Mouse (Mus musculus) urinary bladder, adult 2 months (tissue): ENCODE data around the gene Rbms3. TPM values are rescaled to one million over a fixed set of nuclear protein-coding genes. Genes with fewer than 3 reads are reported as not detected.

Experiments
- DNase-seq: peaks from one replicate; pipeline ENCODE4 v3.0.0; 2022; ENCODE audit warnings: low spot score
- polyA plus RNA-seq: library from polyadenylated mRNA; depleted of rRNA; stranded (reverse); fragments of >200 nt; gene quantifications from 2 replicates; pipeline ENCODE4 v1.2.3, GENCODE M21; 2012

The Rbms3 gene
- polyA plus RNA-seq, 1 experiment: 20.8 TPM

DNA sequence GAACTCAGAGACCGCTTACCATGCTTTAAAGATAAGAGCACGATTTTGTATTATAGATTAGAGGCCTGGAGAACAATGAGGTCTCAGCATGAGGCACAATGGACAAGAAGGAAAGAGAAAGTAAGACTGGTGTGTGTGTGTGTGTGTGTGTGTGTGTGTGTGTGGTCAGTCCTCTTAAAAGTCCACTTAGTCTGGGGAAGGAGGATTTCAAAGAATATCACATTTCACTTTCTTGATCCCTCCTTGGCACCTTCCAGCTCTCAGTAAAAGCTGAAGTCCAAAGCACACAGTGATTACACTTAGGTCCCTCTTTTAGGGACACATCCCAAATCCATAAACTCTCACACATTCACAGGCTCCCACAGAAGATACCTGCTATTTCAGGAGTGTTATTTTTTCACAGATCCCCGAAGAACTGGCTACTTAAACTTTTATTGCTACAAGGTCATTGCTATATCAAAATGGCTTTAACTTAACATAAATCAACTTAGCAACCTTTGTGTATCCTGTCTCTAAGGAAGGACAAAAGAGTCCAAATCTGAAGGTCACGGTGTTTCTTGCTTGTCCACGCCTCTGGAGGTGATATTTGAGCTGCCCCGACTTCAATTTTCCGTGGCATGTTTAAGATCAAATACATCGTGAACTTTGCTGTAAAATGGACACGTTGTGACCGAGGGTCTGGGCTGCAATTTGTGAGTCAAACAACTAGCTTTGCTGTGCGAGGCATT lies 880.7 kb downstream of the Rbms3 start:
- no peak for DNase-seq

DNA sequence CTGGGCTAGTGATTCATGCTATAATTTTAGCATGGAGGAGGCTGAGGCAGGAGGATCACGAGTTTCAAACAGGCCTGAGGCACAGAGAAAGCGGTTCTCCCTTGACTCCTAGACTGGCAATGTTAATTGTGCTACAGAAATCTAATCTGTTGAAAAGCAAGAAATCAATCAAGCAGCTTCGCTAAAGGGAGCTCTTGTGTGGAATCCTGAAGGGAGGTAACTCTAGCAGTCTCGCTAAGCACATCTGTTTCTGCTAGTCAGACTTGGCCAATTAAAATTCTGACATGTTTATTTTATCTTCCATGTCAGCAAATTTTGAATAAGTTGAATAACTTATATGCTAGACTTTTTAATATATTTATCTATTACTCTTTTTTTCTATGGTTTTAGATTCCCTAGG lies 881.4 kb downstream of the Rbms3 start:
- no peak for DNase-seq

DNA sequence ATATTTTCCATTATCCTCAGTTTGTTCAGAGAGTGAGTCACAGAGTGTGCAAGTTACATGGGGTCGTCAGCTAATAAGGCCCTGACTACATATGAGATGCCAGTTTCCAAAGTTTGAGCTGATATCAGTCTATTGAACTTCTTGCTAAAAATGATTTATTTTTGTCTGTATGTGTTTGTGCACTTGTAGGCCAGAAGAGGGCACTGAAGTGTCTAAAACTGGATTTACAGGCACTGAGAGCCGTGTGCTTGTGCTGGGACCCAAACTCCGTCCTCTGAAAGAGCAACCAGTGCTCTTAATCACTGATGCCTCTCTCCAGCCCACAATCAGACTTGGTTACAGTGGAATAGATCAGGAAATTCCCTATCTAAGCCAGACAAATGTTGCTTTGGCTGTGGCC lies 882.8 kb downstream of the Rbms3 start:
- DNase-seq: no peak

DNA sequence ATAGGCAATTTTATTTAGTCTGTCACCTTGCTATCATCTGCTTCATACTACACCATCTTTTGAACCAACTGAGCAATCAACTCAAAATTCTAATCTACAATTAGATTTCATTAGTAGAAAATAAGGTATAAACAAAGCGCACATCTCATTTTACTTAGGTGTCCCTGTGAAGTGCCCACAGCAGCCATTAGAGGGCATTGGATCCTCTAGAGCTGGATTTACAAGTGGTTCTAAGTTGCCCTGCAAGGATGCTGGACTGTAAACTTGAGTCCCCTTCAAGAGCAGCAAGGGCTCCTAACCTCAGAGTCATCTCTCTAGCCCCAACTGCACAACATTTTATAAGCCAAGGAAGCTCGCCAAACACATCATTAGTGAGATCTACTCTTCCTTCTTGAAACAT lies 891.9 kb downstream of the Rbms3 start:
- DNase-seq: no peak

DNA sequence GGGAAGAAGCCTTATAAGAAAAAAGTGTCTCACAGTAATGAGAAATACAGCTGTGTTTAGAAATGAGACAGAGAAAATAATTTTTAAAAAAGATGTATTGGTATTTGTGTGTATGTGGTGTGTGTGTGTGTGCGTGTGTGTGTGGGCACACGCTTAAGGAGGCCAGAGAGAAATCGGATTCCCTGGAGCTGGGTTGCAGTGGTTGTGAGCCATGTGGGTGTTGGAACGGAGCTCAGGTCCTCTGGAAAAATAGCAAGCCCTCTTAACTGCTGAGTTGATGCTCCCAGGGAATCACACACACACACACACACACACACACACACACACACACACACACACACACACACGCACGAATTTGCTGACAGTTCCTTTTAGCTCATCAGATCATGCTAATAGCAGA lies 900.5 kb downstream of the Rbms3 start:
- DNase-seq: no peak

DNA sequence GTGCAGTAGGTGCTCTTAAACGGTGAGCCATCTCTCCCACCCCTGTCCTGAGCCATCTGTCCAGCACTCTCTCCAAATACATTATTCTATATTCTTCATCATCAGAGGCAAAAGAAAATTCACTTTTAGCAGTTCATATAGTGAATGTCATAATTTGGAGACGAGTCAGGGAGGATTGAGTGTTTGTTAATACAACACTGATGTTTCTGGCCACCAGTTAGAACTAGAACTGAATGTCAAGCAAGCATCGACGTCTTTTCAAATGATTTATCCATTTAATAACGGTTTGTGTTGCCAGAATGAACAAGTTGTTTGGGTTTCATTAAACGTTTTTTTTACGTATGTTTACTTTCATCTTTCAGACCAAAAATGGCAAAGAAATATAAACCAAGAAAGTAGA lies 901.1 kb downstream of the Rbms3 start:
- no peak for DNase-seq

DNA sequence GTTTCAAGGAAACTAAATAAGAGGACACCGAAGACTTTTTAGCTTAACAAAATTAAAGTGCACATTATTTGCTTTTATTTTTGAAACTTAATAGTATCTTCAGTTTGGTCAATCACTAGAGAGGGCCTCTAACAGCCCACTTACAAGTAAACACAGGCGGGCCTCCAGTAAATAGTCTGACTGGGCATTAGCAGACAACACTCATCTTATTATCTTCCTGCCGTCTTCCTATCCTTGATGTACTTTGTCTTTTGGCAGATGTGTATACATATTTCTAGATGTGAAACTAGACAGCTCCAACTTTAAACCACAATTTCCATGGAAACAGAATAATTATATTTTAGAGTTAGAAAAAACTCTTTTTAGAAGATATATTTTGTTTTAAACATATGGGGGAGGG lies 901.6 kb downstream of the Rbms3 start:
- no peak for DNase-seq

DNA sequence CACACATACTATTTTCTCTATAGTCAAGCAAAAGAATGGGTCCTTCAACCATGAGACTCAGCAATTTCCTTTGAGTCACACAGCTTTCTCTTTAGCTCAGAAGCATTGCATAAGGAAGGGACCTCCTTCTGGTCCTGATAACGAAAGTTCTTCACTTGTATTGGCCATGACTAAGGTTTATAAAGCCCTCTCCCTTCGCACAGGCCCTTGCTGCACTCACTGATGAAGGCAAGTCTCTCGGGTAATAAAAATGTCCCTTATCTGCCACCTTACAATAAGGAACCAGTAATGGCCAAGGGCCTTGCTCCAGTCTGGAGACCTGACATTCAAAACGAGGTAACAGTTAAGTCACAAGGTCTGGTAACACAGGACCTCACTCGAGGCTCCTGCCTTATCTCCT lies 905.1 kb downstream of the Rbms3 start:
- no peak for DNase-seq

DNA sequence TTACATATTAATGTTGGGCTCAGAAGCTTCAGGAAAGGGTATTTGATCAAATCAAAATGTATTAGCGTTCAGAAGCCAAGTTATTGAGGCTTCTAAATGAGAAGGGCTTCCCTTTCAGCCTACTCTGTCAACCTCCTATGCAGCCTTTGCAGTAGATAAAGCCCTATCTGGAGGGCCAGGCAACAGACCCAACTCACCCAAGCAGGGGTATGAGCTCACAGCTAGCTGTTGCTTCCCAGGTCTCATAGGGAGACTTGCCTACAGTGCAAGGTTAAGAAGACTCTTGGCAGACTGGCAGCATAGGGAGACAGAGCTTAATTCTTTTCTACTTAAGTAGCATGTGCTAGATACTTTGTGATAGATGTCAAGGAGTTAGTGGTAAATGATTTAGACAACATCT lies 926.6 kb downstream of the Rbms3 start:
- DNase-seq: no peak

DNA sequence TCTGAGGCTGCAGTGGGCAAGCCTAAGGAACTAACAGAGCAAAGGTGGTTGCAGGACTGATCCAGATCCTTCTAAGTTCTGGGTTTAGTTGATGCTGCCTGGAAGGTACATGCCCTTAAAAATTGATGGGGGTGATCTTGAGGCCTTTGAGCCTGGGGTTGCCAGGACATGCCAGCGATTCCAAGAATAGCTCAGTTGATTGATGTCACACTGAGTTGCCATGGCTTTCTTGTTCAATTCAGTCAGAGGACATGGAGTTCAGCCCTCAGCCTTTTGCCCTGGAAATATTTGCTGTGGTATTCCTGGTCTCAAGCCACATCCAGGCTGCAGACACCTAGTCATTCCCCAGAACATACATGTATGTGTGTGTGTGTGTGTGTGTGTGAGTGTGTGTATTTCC lies 927.1 kb downstream of the Rbms3 start:
- DNase-seq: no peak

DNA sequence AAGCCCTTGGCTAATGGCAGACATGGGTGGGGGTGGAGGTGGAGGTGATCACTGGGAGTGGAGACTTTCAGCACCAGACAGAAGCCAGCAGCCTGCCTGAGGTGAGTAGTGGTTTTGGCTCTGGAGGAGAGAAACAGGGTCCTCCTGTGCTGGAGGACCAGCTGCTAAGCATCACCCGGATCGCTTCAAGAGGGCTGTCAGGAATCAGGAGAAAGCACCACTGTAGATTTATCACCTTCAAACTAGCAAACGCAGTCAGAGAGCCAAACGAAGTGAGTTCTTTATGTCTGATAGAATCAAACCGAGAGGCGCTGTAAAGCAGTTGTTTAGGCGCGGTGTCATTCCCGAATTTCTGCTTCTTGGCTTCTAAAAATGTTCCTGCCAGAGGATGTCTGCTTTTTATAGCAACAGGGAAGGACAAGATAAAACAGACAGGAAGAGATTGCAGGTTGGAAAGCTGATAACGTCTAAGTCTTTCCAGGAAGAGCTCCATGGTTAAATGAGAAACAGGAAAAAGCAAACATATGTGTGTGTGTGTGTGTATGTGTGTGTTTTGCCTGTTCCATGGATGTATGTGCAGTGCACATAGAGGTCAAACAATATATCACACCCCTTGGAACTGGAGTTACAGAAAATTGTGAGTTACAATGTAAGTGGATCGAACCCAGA lies 928.1 kb downstream of the Rbms3 start:
- no peak for DNase-seq

DNA sequence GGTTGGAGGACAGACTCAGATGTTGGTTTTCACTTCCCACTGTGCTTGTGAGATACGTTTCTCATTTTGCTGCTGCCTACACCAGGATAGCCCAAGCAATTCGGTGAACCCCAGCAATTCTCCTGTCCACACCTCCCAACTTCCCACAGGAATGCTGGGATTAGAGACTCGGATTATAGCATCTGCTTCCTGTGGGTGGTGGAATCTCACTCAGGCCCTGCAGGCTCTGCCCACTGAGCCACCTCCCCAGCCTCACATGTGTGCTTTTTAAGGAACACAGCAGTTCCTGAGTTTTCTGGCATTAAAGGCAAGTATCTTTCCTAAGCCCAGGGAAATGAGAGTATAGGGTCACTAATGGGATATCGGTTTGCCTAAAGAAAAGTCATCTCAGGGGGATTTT lies 941.1 kb downstream of the Rbms3 start:
- DNase-seq: no peak

DNA sequence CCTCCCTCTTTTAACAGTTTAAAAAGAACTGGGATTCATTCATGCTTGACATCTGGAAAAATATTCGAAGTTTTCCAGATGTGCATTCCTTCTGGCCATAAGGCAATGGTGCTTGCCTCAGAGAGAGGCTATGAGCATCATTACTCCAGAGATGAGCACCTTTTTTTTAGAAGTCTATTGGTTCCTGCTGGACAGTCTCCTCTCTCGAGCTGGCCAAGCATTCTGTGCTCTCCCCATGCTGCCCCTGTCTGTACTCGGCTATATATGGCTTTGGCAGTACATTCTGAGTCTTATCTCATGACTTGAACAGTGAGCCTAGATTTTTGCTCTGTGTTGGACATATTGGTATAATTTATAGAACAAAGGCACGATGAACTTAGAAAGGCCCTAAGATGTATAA lies 952.6 kb downstream of the Rbms3 start:
- no peak for DNase-seq

DNA sequence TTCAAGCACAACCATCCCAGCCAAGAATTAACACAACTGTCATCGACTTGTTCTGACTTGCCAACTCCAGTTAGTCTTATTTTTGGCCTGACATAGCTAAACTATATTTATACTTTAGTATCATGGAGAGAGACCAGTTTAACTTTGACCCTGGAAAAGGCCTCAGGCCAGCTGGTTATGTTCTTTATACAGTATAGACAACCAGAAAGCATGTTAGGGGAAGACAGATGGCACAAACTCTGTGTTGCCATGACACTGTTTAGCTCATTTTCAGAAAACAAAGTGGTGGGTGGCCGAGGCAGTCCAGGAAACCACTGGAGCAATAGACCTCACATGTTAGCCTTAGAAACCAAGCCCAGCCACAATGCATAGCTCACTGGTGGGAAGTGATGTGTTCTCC lies 953.3 kb downstream of the Rbms3 start:
- no peak for DNase-seq

DNA sequence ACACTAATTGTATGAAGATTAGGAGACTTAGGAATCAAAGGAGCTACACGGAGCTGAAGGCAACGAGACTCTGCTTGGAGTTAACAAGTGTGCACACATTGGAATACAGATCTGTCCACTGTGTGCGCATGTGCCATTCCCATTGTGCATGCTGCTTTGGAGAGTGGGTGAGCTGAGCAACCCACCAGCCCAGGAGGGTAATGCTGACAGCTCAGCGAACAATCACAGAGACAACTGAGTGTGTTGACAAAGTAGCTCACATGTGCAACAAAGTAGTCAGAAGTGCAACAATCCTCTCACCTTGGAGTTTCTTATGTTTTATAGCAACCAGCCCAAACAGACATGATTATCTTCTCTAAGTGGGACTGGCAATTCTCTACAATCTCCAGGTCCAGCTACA lies 955.5 kb downstream of the Rbms3 start:
- no peak for DNase-seq

DNA sequence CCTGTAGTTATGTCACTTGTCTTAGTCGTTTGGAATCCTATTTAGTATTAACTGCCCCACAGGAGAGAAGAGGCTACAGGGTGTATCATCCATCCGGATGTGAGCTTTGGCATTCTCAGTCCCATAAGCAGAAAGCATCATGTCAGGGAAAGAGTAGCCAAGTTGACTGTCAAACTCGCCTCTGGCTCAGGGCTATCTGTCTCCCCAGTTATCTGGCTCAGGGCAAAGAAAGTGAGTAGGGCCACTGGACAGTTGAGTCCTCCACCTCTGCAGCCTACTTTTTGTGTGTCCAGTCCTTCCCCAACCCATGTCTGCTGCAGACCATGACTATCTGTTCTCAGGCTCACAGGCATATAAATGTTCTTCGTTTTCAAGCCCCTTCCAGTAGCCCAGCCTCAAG lies 968.7 kb downstream of the Rbms3 start:
- no peak for DNase-seq

DNA sequence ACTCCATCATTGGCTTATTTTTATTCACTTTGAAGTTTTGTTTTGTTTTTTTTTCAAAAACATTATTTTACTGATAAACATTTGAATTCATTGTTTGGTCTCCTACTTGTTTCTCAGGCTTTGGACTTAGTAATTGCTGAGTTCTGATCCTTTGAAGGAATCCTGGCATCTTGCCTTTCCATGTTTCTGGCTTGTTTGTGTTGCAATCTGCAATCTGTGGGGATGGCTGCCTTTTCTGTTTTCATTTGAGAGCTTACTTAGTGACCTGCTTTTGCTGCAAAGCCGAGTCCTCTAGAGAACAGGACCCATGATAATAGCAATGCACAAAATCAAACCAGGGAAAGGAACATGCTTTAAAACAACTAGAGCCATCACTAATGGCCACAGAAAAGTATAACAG lies 969.8 kb downstream of the Rbms3 start:
- DNase-seq: no peak

DNA sequence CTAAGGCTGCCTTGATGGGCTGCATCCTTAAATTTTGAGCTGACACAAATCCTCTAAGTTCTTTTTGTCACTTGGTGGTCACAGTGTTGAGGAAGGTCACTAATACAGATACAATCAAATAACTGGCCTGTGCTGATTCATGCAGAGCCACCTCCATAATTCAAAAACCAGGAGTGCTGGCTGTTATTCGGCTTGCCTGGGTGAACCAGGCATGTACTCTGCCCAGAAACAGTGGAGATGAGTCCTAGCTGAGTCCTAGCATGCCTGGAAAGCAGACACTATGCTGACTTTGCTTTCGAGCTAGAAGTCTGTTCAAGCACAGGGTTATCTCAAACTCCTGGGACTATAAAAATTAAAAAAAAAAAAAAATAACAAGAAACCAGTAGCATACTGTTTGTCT lies 972.6 kb downstream of the Rbms3 start:
- no peak for DNase-seq

DNA sequence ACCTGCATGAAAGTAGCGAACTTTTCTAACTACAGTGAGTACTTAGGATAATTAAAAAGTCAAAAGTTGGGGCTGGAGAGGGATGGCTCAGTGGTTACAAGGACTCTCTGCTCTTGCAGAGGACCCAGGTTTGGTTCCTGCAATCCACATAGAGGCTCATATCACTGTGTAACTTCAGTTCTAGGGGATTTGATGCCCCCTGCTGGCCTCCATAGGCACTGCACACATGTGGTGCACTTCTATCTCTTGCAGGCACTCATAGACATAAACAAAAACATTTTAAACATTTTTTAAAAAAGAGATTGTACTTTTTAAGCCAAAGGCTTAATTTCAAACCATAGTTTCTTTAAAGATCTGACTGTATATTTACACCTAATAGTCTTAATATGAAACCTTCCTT lies 978.3 kb downstream of the Rbms3 start:
- DNase-seq: no peak

DNA sequence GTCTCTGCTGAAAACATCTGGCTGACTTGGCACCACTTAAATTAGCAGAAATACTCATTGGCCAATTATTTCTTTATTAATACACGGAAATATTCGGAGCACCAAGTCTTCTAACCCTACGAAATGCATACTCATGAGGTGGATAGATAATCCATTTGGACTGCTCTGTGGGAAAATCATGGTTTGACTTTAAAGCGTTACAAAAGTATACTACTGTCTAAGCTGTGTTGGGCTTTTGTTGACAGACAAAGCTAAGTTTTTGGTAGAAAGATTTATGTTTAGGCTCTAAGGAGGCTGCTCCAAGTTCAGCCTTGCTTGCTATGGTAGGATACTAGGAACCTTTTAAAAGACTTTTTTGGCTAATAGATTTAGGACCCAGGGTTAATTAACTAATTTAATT lies 979.8 kb downstream of the Rbms3 start:
- no peak for DNase-seq

DNA sequence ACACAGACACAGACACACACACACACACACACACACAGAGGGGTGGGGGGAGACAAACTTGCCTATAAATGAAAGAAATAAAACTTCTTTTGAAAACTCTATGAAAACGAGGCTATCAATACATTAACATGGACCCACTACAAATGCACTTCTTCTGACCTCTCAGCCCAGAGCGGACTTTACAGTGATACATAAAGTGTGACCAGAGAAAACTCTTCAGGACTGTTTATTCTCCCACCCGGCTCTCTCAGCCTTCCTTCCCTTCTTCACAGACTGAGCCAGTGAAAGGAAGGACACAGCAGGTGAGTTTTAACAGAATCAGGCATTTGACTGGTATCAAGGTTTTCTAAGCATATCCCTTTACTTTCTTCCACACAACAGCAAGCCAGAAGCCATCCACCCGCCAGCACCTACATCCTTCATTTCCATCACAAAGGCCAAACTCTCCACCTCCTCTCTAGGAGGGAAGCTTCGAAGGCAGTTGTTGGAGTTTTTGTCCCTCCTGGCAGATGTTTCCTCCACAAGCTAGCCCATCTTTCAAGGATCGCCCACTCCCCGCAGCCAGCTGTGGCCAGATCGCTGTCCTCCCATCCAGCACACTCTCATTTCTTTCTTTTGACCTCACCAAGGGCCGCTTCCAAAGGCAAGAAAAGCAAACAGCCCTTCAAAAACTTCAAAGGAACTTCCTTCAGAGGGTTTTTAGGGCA lies 980.5 kb downstream of the Rbms3 start:
- no peak for DNase-seq

DNA sequence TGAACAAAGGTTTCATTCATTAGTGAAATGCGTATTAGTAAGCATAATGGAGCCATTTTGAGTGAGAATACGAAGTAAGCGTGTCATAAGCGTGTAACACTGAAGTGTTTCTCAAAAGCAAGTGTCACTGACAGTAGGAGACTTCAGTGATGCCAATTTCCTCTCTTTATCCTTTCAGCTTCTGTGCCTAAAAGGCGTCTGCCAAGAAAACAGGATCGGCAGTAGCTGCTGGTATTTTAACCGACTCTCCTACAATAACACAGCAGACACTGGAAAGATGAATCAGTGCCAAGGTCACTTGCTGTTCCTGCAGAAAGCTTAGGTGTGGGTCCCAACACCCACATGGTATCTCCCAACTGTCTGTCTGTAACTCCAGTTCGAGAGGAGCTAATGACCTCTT lies 985.1 kb downstream of the Rbms3 start:
- DNase-seq: no peak

DNA sequence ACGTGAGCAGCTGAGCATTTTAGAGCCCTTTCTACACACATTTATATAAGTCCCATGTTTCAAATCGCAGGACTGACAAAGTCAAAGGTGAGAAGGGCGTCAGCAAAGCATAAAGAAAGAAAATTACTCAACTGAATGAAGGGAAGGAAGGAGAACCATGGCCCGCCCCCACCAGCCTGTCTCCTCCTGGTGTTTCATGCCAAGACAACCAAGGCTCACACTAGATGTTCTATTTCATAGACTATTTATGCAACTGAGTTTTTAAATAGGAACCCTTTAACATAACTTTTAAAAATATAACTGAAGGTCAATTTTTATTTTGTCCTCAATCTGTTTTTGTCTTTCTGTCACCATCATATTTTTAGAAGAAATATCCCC lies 989.4 kb downstream of the Rbms3 start:
- DNase-seq: no peak
